In genomic region chr19:32386556-32387402, GRCm38 (mm10) we compare ENCODE assay signal across 8 mouse cellular contexts. TPM values are rescaled to one million over a fixed set of nuclear protein-coding genes. Genes with fewer than 3 reads are reported as not detected.
A peak's percentile ranks its signal among the peaks of the same experiment; 100 is the strongest.
DNase-seq lines count a peak whose midpoint lies in the region; ATAC-seq and TF ChIP-seq lines count a peak whose summit lies in the region.

No protein-coding gene starts in this region.

- 11% methylated on average over 19 of the region's 19 CpGs for WGBS in lung, postnatal 0 days

- H3K27me3 ChIP-seq in C2C12 (ENCODE audit: control insufficient read depth, insufficient read depth, insufficient read length) = no peaks in the 10 kb centered on the region
- H3K27me3 ChIP-seq in lung, postnatal 0 days (replicated peaks; ENCODE audit: insufficient read depth, low read length) = no peaks in the 10 kb centered on the region

- peaks cover 38% of the 10 kb centered on the region for H3K79me2 ChIP-seq in C2C12 (ENCODE audit: control insufficient read depth, insufficient read depth)

- 0 out of 2 replicates have a peak, but pooled peaks have one; percentile 12 for TF ChIP-seq EP300 in lung, postnatal 0 days (IDR thresholded peaks at IDR 0.05)

- peaks cover 8% of the 10 kb centered on the region for H3K79me3 ChIP-seq in C2C12 (ENCODE audit: low read depth)

- H3K4me3 ChIP-seq in C2C12 (ENCODE audit: insufficient read depth, poor library complexity, severe bottlenecking) = peak overlapping the region; percentile 56
- H3K4me3 ChIP-seq in lung, postnatal 0 days (ENCODE audit: low read depth, low read length) = peak overlapping the region; percentile 92

- peaks cover 9% of the 10 kb centered on the region; the same call in 1 of the 2 replicates for H3K4me1 ChIP-seq in lung, postnatal 0 days (ENCODE audit: insufficient read depth, low read depth, low read length)

- peak; percentile 92 to 97 for DNase-seq in adrenal gland, adult (ENCODE audit: inconsistent age in 2 of 2, low spot score in 1 of 2)
- peak; percentile 89 for DNase-seq in fibroblast of lung, adult 2 months (ENCODE audit: low read depth)
- peak; percentile 80 to 83 for DNase-seq in heart, postnatal 10 days
- peak; percentile 92 to 93 for DNase-seq in kidney, postnatal 25 days
- peak; percentile 76 for DNase-seq in lung, postnatal 0 days (ENCODE audit: low spot score)
- DNase-seq in right cerebral cortex, postnatal 25 days = peak; percentile 35
- DNase-seq in thymus, adult 18-20 months = no peak

- intact Hi-C loops in heart, postnatal 10 days (cut with DNase I) = loop anchor here (2.0 to 5.0 kb wide), 5 partner anchors 40 to 414 kb away; partner anchors contain the start of gene Asah2

- TF ChIP-seq CTCF in C2C12 (IDR thresholded peaks at IDR 0.05; ENCODE audit: control insufficient read depth, insufficient read depth, insufficient read length) = no peak
- TF ChIP-seq CTCF in lung, postnatal 0 days (IDR thresholded peaks at IDR 0.05) = 0 out of 2 replicates have a peak, but pooled peaks have one; percentile 16

- ATAC-seq in lung, postnatal 0 days = no peak

- peak overlapping the region; percentile 98 for H3K4me2 ChIP-seq in lung, postnatal 0 days (replicated peaks; ENCODE audit: low read depth, low read length)

- H3K36me3 ChIP-seq in C2C12 (ENCODE audit: control insufficient read depth, insufficient read depth) = no peaks in the 10 kb centered on the region
- no peaks in the 10 kb centered on the region for H3K36me3 ChIP-seq in lung, postnatal 0 days (ENCODE audit: insufficient read depth, low read length)

- no peaks in the 10 kb centered on the region for H3K9me3 ChIP-seq in lung, postnatal 0 days (ENCODE audit: low read length)

- H3K9ac ChIP-seq in lung, postnatal 0 days (replicated peaks; ENCODE audit: low read depth) = peak overlapping the region; percentile 86

- no peak overlapping the region for H3K27ac ChIP-seq in lung, postnatal 0 days (ENCODE audit: low read length)

- H3ac ChIP-seq in C2C12 (ENCODE audit: control insufficient read depth, insufficient read length, low read depth) = peak overlapping the region; percentile 86

TF ChIP-seq in C2C12, 6 proteins besides CTCF, POLR2A, EP300 and RAD21:
- TF ChIP-seq MAX (IDR thresholded peaks at IDR 0.05) (no peak), FOSL1 (IDR thresholded peaks at IDR 0.05; ENCODE audit: insufficient read depth, low read length, poor library complexity, severe bottlenecking) (peak; percentile 12)

RNA-seq across cellular contexts. Expression of gene Sgms1, which starts 2.7 kb away (rescaled TPM):
- 5.3 TPM for polyA plus RNA-seq in C2C12 (2012; fragmentation: generic; extraction: Trizol)
- total RNA-seq in heart, postnatal 10 days (2021) = 10 to 100 TPM; 54.1 to 67.2 TPM
- 59.3 and 74.9 TPM in 2 replicates for polyA plus RNA-seq in lung, postnatal 0 days (2015; fragmentation: Nextera tagmentation; extraction: Ambion mirVana)

Comparison
In these comparisons a context has a peak if more than half of its experiments do, and no peak if none do; other contexts are left out.
1. DNase-seq: peak in adrenal gland, adult (2 of 2), fibroblast of lung, adult 2 months (single experiment), heart, postnatal 10 days (2 of 2), kidney, postnatal 25 days (2 of 2), lung, postnatal 0 days (single experiment) and right cerebral cortex, postnatal 25 days (single experiment); none in thymus, adult 18-20 months (0 of 2).